Mouse (Mus musculus): ENCODE measurements at regions not wholly inside any gene's neighbourhood (a gene's known extent, or its start where the extent isn't known, plus 50 kb on each side); places are given as distances from the start of the nearest gene placed in this dataset.
A peak's percentile ranks its signal among the peaks of the same experiment; 100 is the strongest.

- peak; percentile 35 for DNase-seq (ENCODE audit: low read depth, low spot score)
Measured at GRCm38 (mm10) chr6:31190628-31191373, 207.7 kb upstream of the Mkln1 start.

GRCm38 (mm10) chr6:31191577-31191976 is 207.0 kb upstream of the Mkln1 start:
- DNase-seq (ENCODE audit: low read depth, low spot score), result no peak

GRCm38 (mm10) chr6:31192197-31192596 is 206.3 kb upstream of the Mkln1 start:
- DNase-seq (ENCODE audit: low read depth, low spot score), result no peak

DNA sequence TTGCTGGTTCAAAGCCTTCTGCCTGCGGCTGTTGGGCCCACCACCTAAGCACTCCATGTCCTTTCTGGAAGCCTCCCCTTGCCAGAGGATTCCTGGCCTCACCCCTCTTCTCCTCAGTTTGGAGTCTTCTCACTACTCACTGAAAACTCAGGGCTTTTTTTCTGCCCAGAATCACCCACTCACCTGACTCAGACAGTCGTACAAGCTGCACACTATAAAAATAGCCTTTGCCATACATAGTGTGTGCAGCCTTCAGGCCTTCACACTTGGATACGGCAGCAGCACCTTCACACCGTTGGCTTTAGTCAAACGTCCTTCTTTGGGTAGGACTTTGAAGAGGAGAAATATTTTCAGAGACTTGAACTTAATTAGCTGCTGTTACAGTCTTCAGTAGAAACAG is 205.3 kb upstream of the Mkln1 start:
- DNase-seq (ENCODE audit: low read depth, low spot score), result no peak

- peak; percentile 89 for DNase-seq (ENCODE audit: low read depth, low spot score)
Measured at GRCm38 (mm10) chr6:31197631-31198338, 200.8 kb upstream of the Mkln1 start.

DNA sequence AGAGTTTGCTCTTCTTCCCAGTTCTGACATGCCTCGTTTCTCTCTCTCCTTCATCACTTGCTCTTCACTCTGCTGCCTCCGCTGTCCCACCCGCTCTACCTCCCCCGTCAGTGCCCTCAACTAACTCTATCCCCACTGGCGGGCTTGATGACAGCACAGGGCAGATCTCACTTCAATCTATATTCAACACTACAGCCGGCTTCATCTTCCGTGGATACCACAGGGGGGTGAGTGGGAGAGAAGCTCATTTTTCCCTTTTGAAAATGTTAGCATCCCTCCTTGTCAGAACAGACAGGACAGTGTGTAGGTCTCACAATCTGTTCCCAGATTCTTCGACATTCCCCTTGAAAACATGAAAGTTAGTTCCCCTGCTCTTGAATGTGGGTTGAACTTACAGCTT is 200.2 kb upstream of the Mkln1 start:
- no peak for DNase-seq (ENCODE audit: low read depth, low spot score)

DNA sequence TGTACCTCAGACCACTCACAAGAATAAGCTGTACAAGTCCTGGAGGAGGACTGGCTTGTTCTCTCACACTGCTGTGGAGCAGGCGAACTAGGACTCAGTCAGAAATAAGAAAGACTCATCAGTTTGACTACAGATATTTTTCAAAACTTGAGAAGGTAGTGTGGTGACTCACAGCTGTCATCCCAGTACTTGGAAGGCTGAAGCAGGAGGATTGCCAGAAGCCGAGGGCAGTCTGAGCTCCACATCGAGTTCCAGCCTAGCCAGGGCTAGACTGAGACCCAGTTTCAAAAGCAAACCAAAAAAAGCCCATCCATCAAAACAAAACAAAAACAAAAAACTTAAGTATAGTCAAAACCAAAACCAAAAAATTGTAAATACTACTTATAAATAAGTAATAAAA is 197.8 kb upstream of the Mkln1 start:
- no peak for DNase-seq (ENCODE audit: low read depth, low spot score)

- DNase-seq (ENCODE audit: low read depth, low spot score), result no peak
Measured at GRCm38 (mm10) chr6:31201375-31201972, 197.1 kb upstream of the Mkln1 start.

DNA sequence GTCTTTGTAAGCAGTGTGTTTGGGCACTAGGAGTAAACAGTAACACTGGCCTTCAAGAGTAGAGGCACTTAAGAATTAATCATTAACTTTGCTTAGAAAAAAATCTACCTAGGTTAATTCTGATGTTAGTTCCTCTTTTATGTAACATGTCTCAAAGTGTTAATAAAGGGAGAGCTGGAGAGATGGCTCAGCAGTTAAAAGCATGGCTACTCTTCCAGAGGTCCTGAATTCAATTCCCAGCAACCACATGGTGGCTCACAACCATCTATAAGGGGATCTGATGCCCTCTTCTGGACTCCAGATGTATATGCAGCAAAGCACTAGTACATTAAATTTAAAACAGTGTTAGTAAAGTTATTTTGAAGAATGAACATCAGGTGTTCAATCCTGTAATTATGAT is 195.9 kb upstream of the Mkln1 start:
- peak; percentile 28 for DNase-seq (ENCODE audit: low read depth, low spot score)

DNA sequence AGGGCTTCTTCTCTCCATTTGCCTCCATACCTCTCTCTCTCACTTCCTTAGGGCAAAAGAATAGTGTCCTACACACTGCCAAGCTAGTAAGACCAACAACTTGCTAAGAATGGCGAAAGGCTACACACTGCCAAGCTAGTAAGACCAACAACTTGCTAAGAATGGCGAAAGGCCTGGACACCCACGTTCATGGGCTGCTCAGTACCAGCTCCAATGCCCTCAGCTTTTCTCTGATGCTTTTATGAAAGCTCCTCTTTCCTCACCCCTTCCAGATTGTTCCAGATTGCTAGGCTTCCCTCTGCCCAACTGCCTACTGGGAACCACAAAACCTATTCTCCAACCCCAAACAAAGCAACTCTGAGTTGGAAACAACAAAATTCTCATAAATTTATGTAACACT is 194.1 kb upstream of the Mkln1 start:
- DNase-seq (ENCODE audit: low read depth, low spot score), result no peak

DNA sequence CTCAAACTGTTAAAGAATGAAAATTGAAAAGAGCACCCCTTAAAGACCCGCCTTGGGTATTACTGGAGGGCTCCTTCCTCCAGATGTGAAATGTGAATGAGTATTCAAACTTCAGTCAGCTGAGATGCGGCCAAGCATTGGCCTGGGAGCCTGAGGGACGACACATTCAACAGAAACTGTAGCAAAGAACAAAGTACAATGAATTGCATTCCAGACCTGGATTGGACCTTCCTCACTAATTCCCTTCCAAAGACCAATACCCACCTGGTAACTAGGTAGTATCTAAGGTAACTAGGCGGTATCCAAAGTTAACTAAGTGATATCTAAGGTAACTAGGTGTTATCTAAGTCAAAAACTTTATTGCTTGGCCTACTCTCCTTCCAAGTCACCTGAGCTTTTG is 193.7 kb upstream of the Mkln1 start:
- DNase-seq (ENCODE audit: low read depth, low spot score), result no peak

GRCm38 (mm10) chr6:31206106-31206505 is 192.4 kb upstream of the Mkln1 start:
- no peak for DNase-seq (ENCODE audit: low read depth, low spot score)

DNA sequence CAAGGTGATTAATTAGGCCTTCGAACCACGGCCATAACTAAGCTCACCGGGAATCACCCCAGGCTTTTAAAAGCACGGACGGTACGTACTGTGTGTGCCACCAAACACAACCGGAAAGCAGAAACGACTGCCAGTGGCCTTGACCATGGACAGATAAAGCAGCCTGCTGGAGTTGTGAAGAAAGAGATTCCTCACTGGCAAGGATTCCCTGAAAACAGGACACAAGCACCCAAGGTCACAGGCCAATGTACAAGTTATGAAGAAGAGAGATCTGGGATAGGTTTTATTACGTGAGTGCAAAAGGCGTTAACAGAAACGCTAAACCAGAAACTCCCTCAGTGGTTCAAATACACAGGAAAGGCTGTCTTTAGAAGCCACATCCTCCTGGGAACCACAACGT is 191.3 kb upstream of the Mkln1 start:
- DNase-seq (ENCODE audit: low read depth, low spot score), result no peak

DNA sequence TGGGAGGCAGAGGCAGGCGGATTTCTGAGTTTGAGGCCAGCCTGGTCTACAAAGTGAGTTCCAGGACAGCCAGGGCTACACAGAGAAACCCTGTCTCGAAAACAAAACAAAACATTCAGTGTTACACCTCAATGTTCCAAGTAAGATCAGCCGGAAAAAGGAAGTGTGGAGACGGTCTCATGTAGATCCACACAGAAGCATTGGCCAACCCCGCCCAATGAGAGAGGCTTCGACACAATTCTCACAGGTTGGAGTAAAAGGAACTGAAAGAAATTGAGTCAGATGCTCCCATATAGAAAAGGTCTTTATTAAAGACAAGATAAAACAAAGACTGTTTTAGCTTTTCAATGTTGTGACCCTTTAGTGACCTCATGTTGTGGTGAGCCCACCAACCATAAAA is 190.3 kb upstream of the Mkln1 start:
- no peak for DNase-seq (ENCODE audit: low read depth, low spot score)

DNA sequence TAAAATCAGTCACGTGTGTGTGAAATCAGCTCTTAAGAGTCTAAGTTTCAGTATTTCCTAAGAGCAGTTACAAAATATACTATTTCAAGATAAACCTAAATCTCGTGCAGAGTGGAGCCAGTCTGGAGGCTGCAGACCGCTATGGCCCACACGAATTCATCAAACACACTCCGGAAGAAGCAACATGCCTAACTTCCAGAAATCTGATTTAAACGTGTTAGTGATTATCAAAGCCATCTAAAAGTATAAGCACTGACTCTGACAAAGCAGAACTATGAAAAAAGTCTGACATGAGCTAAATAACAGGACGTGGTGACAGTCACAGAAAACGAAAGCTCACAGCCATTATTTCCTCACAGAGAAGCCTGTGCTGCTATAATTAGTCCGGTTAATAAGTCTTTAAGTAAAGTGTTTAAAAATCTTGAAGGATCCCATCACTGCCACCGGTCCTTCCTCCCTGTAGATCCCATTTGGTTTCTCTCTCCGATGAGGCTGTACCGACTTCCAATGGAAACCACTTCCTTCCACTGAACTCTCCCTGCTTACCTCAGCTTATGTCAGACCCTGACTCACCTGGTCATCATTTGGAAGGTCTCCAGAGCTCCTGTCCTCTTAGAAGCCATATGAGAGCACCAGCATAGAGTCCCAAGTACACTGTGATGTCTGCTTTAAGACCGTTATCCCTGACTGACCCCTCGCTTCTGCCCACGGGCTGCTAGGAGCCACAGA is 189.0 kb upstream of the Mkln1 start:
- DNase-seq (ENCODE audit: low read depth, low spot score), result no peak

GRCm38 (mm10) chr6:31210209-31210714 is 188.3 kb upstream of the Mkln1 start:
- peak; percentile 34 for DNase-seq (ENCODE audit: low read depth, low spot score)

DNA sequence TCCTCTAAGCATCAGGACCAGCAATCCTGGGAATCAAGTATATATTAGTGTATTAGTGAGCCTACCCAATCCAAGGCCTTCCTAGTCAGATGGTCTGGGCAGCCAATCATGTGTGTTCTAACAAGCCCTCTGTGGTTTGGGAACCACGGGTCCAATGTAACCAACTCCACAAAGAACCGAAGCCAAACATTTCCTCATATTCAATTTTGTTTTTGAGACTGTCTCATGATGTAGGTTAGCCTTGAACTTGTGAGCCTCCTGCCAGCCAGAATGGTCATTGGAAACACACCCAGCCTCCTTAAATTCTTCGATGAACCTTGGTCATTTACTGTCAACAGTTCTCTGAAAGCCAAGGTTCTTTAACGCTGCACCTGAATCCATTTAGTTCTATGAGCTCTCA is 187.4 kb upstream of the Mkln1 start:
- DNase-seq (ENCODE audit: low read depth, low spot score), result no peak

DNA sequence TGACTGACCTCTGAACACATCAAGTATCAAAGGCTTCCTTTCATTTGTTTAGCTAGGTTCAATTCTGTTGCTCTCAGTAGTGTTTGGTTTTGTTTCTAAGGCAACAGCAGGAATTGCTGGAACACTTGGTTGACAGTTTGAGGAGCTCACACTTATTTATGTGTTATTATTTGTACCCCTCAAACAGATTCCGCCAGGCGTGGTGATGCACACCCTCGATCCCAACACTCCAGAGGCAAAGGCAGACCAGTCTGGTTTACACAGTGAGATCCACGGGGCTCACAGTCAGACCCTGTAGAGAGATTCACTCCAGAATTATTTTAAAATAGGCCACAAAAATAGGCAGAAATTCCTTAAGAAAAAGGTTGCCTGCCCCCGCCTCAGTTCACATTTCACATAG is 186.9 kb upstream of the Mkln1 start:
- DNase-seq (ENCODE audit: low read depth, low spot score), result no peak

GRCm38 (mm10) chr6:31212080-31212479 is 186.5 kb upstream of the Mkln1 start:
- DNase-seq (ENCODE audit: low read depth, low spot score), result no peak

GRCm38 (mm10) chr6:31212694-31213093 is 185.8 kb upstream of the Mkln1 start:
- DNase-seq (ENCODE audit: low read depth, low spot score), result no peak

DNA sequence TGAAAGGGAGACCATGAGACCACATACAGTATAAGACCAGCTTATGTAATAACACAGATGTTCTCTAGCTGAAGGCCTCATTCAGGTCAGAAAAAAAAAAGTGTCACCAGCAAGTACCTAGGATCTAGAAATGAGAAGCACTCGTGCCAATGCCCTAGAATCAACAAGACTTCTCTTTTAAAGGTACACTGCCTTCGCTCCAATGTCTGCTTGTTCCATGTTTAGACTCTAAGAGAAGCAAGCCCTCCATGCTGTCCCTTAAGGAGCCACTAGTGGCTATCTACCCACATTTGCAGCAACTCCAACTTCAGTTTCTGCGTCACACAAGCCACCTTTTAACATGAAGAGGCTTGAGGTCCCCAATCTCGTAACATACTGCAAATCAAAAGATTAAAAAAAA is 185.4 kb upstream of the Mkln1 start:
- DNase-seq (ENCODE audit: low read depth, low spot score), result no peak

GRCm38 (mm10) chr6:31215661-31216060 is 182.9 kb upstream of the Mkln1 start:
- no peak for DNase-seq (ENCODE audit: low read depth, low spot score)

Data from ZHBTc4 (cell line).